Mouse (Mus musculus): ENCODE measurements around the gene Ranbp17. TPM values are rescaled to one million over a fixed set of nuclear protein-coding genes. Genes with fewer than 3 reads are reported as not detected.
"Not testable (repeated sequence)": the region's sequence is repeated elsewhere in the genome, so short reads cannot be mapped to it uniquely, and the experiment has no call there.

Gene Ranbp17
- polyA plus RNA-seq (2012; rRNA removed) = 1.8 and 2.0 TPM in 2 replicates

GRCm38 (mm10) chr11:33513376-33513991, at the start of gene Ranbp17:
Ranbp17 (minus strand) TSS chr11:33513746.
- peak; percentile 20 for DNase-seq (ENCODE audit: low spot score)

DNA sequence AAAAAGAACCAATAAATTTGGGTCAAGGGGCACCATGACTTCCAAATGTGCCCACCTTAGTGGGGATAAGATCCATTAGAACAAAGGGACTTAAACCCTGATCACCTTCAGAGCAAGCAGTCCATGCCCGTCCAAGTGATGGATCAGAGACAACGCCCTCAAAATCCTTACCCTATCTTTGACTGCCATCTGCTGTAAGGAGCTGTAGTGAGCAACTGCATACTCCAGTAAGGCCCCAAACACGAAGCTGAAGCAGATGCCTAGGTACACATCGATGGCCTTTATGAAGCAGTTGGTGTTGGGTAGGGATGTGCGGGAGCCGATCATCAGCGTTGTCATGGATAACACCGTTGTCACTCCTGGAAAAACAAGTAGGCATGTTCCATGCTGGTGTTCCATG, 40.6 kb upstream of the Ranbp17 start:
- no peak for DNase-seq (ENCODE audit: low spot score)

DNA sequence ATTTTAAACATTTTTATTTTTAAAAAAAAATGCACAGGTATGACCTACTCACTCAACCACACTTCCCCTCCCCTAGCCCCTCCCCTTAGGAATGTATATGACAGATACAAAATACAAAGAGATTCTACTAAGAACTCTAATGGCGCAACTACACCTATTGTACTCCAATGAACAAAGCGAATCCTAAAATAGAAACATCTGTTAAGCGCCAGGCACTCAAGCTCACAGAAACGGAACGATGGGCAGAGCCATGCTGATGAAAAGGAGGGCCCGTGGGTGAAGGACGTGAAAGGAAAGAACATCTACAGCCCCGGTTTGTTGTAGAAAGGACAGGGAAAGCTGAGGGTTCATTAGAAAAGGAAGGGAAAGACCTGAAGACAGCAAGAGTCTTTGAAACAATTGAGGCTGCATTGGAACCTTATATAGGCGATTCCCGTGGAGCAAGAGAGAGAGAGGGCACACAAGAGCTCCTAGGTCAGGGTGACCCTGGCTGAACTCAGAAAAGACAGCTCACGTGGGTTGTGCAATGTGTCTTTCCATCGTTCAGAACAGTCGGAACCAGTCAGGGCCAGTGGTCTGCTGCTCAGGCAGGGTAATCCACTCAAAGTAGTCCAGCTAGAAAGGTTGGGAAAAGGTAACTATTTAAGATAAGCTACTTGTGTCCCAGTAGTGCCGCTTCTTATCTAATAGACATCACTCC, 37.5 kb upstream of the Ranbp17 start:
- DNase-seq (ENCODE audit: low spot score) = no peak

DNA sequence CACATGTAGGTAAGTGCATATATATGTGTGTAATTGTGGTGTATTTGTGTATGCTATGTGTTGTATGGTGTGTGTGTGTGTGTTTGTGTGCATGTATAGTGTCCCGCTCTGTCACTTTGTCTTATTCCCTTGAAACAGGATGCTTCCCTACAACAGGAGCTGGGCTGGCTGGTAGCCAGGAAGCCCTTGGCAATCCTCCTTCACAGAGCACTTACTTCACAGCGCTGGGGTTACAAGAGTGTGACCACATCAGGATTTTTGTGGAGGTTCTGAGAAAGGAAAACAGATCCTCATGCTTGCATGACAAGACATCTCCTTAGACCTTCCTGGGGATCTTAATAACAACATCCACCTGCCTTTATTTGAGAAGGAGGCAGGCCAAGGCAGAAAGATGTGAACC, 33.8 kb upstream of the Ranbp17 start:
- DNase-seq (ENCODE audit: low spot score) = no peak

DNA sequence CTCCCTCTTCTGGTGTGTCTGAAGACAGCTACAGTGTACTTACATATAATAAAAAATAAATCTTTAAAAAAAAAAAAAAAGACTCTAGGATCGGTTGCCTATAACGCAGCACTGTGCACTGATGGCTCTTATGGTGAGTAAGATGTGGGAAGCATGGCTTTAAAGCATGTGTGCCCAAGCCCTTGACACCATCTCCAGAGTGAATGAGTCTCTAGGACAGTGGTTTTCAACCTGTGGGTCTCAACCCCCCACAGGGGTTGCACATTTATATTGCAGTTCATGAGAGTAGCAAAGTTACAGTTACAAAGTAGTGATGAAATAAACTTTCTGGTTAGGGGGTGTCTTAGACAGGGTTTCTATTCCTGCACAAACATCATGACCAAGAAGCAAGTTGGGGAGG, 31.4 kb upstream of the Ranbp17 start:
- DNase-seq (ENCODE audit: low spot score) = no peak

DNA sequence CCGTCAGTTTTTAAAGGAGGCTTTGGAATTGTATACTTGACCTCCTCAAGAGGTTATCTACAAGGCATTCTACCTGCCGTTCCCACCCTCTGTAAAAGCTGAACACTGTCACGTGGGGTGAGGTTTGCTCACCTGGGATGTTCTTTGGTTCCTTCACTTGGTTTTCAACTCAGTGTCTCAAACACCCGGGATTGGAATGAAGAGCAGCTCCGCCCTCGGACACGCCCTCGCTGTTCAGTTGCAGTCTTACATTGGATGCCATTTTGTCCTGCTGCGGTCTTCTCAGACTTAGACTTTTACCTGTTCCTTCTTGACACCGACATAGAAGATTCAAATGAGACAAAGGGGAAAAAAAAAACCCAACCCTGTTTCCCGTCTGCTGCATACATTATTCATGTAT, 30.6 kb upstream of the Ranbp17 start:
- DNase-seq (ENCODE audit: low spot score) = no peak

DNA sequence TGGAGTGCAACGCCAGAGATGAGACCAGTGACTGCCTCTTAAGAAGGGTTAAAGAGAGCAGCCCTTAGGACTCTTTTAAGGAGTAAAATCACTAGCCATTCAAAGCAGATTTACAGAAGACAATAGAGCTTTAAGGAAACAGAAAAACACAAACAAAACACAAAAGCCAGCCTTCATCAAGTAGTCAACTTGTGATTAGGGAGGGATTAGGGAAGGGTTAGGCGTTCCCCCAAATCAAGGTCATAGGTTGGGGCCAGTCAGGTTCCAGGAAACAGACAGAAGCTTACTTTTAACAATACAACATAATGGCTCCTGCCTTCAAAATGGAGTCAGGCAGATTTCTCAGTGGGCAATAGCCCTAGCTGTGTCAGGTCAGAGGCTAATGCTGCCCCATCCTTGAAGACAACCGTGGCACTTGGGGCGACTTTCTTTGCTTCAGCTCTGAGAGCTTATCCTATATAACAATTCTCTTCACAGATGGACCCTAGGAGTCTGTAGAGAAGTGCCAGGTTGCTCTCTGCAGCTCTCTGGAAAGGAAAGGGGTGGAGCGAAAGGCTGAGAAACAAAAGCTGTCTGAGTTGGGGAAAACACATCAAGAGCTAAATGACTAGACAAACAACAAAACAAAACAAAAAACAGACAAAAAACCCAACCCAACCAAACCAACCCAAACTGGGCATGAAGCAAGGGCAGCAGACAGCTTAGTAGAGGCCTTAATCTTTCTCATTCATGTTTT, 24.0 kb upstream of the Ranbp17 start:
- DNase-seq (ENCODE audit: low spot score) = no peak

- DNase-seq (ENCODE audit: low spot score) = no peak
Measured at GRCm38 (mm10) chr11:33536636-33537035, 23.1 kb upstream of the Ranbp17 start.

DNA sequence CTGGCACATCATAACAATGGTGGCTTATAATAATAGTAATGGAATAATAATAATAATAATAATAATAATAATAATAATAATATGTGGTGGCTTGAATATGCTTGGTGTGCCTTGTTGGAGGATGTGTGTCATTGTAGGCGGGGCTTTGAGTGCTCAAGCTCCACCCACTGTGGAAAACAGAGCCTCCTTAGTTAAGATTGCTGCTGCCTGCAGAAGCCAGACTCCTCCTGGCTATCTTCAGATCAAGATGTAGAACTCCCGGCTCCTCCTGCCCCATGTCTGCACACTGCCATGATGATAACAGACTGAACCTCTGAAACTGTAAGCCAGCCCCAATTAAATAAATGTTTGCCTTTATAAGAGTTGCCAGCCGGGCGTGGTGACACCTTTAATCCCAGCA, 21.0 kb upstream of the Ranbp17 start:
- no peak for DNase-seq (ENCODE audit: low spot score)

- DNase-seq (ENCODE audit: low spot score) = no peak
Measured at GRCm38 (mm10) chr11:33533577-33533976, 20.0 kb upstream of the Ranbp17 start.

DNA sequence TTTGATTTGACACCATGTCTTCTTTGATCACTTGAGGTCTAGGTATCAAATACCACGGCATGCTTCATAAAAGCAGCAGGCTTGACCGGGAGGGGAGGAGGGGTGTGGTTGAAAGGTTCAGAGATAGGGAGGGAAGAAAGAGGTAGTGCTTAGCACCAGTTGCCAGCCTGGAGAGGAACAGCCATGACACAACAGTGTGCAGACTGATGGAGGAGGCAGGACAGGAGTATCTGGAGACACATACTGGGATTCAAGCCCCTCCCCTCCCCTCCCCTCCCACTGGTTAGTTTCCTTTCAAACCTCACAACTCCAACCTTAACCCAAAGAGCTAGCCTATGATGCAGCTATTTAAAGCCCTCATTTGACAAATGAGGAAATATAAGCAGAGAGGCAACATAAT, 16.0 kb upstream of the Ranbp17 start:
- no peak for DNase-seq (ENCODE audit: low spot score)

DNA sequence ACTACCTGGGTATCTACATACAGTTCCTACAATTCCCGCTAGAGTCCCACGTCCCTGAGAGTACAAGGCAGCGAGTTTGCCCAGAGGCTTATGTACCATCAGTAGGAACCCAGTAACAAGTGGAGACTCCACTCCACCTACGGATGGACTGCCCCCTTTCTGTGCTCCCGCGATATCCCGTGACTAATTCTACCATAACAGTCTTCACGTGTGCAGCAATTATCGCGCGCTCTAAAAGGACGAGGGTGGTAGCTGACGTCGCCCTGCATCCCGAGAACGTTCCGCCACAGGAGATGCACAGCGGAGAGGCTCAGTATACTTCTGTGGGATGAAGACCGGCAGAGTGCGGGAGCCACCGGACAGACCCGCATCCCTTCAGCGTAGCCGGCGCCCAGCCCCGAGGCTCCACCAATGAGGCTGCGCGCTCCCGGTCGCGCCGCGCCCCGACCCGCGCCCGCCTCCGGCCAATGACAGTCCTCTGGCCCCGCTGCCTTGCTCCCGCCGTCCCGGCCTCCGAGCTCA, 631 bp downstream of the Ranbp17 start:
- DNase-seq (ENCODE audit: low spot score) = peak; percentile 39

DNA sequence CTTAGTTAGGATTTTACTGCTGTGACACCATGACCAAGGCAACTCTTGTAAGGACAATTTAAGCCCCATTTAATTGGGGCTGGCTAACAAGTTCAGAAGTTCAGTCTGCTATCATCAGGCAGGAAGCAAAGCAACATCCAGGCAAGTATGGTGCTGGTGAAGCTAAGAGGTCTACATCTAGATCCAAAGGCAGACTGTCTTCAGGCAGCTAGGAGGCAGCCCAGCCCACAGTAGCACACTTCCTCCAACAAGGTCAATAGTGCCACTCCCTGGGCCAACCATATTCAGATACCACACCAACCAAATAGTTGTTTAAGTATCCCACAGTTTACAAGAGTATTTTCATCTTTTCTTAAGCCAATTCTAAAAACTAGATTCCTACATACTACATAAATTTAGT, 4.1 kb downstream of the Ranbp17 start:
- no peak for DNase-seq (ENCODE audit: low spot score)

GRCm38 (mm10) chr11:33485746-33486145, 27.8 kb downstream of the Ranbp17 start:
- DNase-seq (ENCODE audit: low spot score) = no peak

GRCm38 (mm10) chr11:33480410-33480809, 33.1 kb downstream of the Ranbp17 start:
- DNase-seq (ENCODE audit: low spot score) = no peak

- DNase-seq (ENCODE audit: low spot score) = no peak
Measured at GRCm38 (mm10) chr11:33479209-33479608, 34.3 kb downstream of the Ranbp17 start.

GRCm38 (mm10) chr11:33476634-33477033, 36.9 kb downstream of the Ranbp17 start:
- DNase-seq (ENCODE audit: low spot score) = no peak

- no peak for DNase-seq (ENCODE audit: low spot score)
Measured at GRCm38 (mm10) chr11:33461172-33461571, 52.4 kb downstream of the Ranbp17 start.

DNA sequence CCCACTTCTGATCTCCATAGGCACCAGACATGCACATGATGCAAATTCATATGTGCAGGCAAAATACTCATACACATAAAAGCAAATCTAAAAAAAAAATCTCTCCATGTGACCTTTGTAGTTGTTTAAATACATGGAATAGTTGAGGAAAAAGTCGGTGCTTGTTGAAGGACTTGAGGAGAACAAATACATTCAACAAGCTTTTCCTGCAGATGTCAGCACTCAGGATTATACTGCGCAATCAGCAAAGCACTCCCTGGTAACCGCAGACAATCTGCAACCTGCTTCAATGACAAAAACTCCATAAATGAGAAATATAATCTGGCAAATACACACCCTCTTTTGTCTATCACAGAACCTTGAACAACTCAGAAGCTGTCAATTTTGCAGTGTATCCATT, 59.5 kb downstream of the Ranbp17 start:
- no peak for DNase-seq (ENCODE audit: low spot score)

- no peak for DNase-seq (ENCODE audit: low spot score)
Measured at GRCm38 (mm10) chr11:33433813-33434212, 79.7 kb downstream of the Ranbp17 start.

DNA sequence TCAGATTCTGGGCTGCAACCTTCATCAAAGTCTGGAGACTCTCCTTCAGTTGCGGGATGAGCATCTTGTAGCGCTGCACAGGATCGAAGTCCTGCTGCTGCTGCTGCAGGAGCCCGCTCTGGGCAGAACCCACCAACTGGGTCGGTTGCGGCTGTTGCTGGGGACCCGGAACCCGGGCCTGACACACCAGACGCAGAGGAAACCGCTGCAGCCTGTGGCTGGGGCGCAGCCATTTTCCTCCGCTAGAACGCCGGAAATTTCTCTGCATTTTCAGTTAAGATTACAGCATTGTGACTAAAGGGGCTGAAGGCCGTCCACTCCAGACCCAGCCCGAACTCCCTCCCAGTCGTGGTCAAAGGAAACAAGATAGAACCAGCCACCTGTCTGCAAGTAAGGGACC, 85.3 kb downstream of the Ranbp17 start:
- DNase-seq (ENCODE audit: low spot score) = not testable (repeated sequence)

GRCm38 (mm10) chr11:33427789-33428188, 85.8 kb downstream of the Ranbp17 start:
- not testable (repeated sequence) for DNase-seq (ENCODE audit: low spot score)

DNA sequence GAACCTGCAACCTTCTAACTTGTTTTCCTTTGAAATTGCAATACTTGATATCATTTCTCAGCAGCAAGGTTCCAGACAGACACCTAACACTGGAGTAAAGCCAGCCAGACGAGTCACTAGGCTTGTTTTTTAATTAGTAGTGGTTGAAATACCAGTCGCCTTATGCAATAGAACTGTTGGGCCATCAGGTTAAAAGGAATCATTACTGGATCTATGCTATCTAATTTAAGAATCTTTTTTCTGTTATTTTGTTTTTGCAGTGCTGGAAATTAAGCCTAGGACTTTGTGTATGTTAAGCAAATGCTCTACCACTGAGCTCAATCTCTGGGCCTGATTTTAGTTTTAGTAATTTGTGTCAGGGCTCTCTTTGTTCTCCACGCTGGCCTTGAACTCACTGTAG, 91.3 kb downstream of the Ranbp17 start:
- no peak for DNase-seq (ENCODE audit: low spot score)

All from urinary bladder, adult 2 months (tissue).